Comparison of ENCODE assay signal across 17 mouse cellular contexts in genomic region chr10:13932147-13932546, GRCm38 (mm10).
"Had no signal": no experiment of that assay in that cellular context is flagged by ENCODE, and none has a peak within 500 bp of the region (broad histone marks: within the 10 kb centered on the region; RNA-seq: fewer than 3 reads in every experiment).

No protein-coding gene starts in this region.

- ATAC-seq: hindbrain, postnatal 0 days; intestine, embryonic 16.5 days had no signal

- DNase-seq: gastrocnemius, adult 2 months; gastrocnemius, postnatal 10 days; gastrocnemius, postnatal 25 days; heart, adult 2 months; heart, postnatal 14 days; heart, postnatal 36 days; kidney, adult 11 months; kidney, adult 2 months; kidney, adult 9 months; kidney, postnatal 14 days; kidney, postnatal 36 days; layer of hippocampus, adult 9-11 months; layer of hippocampus, postnatal 36 days; liver; liver, embryonic 13.5 days had no signal
